Mouse (Mus musculus) gastrocnemius, postnatal 25 days (tissue): ENCODE measurements at regions not wholly inside any gene's neighbourhood (a gene's known extent, or its start where the extent isn't known, plus 50 kb on each side); places are given as distances from the start of the nearest gene placed in this dataset.

Experiments used
- DNase-seq: peaks from one replicate; pipeline ENCODE4 v3.0.0; 2022

- no peak for DNase-seq
Measured at GRCm38 (mm10) chr4:9083526-9083925, 844.7 kb upstream of the Car8 start.

GRCm38 (mm10) chr4:9081701-9082562 is 843.1 kb upstream of the Car8 start:
- no peak for DNase-seq

GRCm38 (mm10) chr4:9080821-9081493 is 842.1 kb upstream of the Car8 start:
- no peak for DNase-seq

GRCm38 (mm10) chr4:9079828-9080245 is 841.0 kb upstream of the Car8 start:
- DNase-seq: no peak

GRCm38 (mm10) chr4:9074447-9074846 is 835.6 kb upstream of the Car8 start:
- DNase-seq: no peak

GRCm38 (mm10) chr4:9073736-9074428 is 835.0 kb upstream of the Car8 start:
- no peak for DNase-seq

- DNase-seq: no peak
Measured at GRCm38 (mm10) chr4:9072321-9072720, 833.5 kb upstream of the Car8 start.

GRCm38 (mm10) chr4:9067874-9068273 is 829.0 kb upstream of the Car8 start:
- no peak for DNase-seq

GRCm38 (mm10) chr4:9065981-9066815 is 827.4 kb upstream of the Car8 start:
- no peak for DNase-seq

- no peak for DNase-seq
Measured at GRCm38 (mm10) chr4:9061941-9062340, 823.1 kb upstream of the Car8 start.

- peak; percentile 39 for DNase-seq
Measured at GRCm38 (mm10) chr4:9060221-9060620, 821.4 kb upstream of the Car8 start.

- peak; percentile 90 for DNase-seq
Measured at GRCm38 (mm10) chr4:9057676-9058075, 818.8 kb upstream of the Car8 start.

- peak; percentile 14 for DNase-seq
Measured at GRCm38 (mm10) chr4:9057113-9057512, 818.3 kb upstream of the Car8 start.

GRCm38 (mm10) chr4:9055876-9056275 is 817.0 kb upstream of the Car8 start:
- DNase-seq: no peak

- no peak for DNase-seq
Measured at GRCm38 (mm10) chr4:9055266-9055820, 816.5 kb upstream of the Car8 start.

GRCm38 (mm10) chr4:9048817-9049216 is 810.0 kb upstream of the Car8 start:
- no peak for DNase-seq

GRCm38 (mm10) chr4:9047151-9047550 is 808.3 kb upstream of the Car8 start:
- peak; percentile 20 for DNase-seq

GRCm38 (mm10) chr4:9046436-9046835 is 807.6 kb upstream of the Car8 start:
- DNase-seq: no peak

GRCm38 (mm10) chr4:9046030-9046429 is 807.2 kb upstream of the Car8 start:
- no peak for DNase-seq

GRCm38 (mm10) chr4:9036005-9036404 is 797.2 kb upstream of the Car8 start:
- DNase-seq: no peak

GRCm38 (mm10) chr4:9035350-9035749 is 796.5 kb upstream of the Car8 start:
- no peak for DNase-seq

- DNase-seq: no peak
Measured at GRCm38 (mm10) chr4:9034280-9034679, 795.4 kb upstream of the Car8 start.
